Mouse (Mus musculus) kidney, postnatal 0 days (tissue): ENCODE data around the gene Mucl3. TPM values are rescaled to one million over a fixed set of nuclear protein-coding genes. Genes with fewer than 3 reads are reported as not detected.

Experiments
- ATAC-seq: fragments of 200-750 bp; cut with Nextera tagmentation; replicated peaks from 2 replicates; pipeline ENCODE4 v1.8.0; 2017; ENCODE audit warnings: low read depth, moderate number of reproducible peaks, moderate TSS enrichment, moderate library complexity; ENCODE audit not compliant: low FRiP score
- DNase-seq: peaks from one replicate; pipeline ENCODE4 v3.0.0-alpha.2; 2016; ENCODE audit warnings: low spot score
- H3K27ac ChIP-seq: fragments of 300-500 bp; sonication (generic); 2 replicates; pipeline ENCODE4 v1.5.1; 2014; ENCODE audit warnings: mild to moderate bottlenecking
- H3K27me3 ChIP-seq: fragments of 300-500 bp; sonication (generic); 2 replicates; pipeline ENCODE4 v1.6.1; 2014; ENCODE audit warnings: low read length, mixed read lengths; ENCODE audit not compliant: insufficient read depth
- H3K36me3 ChIP-seq: fragments of 300-500 bp; sonication (generic); 2 replicates; pipeline ENCODE4 v1.6.1; 2014; ENCODE audit warnings: low read length, mixed read lengths; ENCODE audit not compliant: insufficient read depth
- H3K4me1 ChIP-seq: fragments of 300-500 bp; sonication (generic); replicated peaks from 2 replicates; pipeline ENCODE4 v1.6.1; 2014; ENCODE audit warnings: antibody characterized with exemption, low read length, mixed read lengths; ENCODE audit not compliant: insufficient read depth
- H3K4me2 ChIP-seq: fragments of 300-500 bp; sonication (generic); 2 replicates; pipeline ENCODE4 v1.6.1; 2014; ENCODE audit warnings: mild to moderate bottlenecking, low read length, moderate library complexity, mixed read lengths
- H3K4me3 ChIP-seq: fragments of 300-500 bp; sonication (generic); replicated peaks from 2 replicates; pipeline ENCODE4 v1.5.1; 2014; ENCODE audit warnings: low read depth, low read length
- H3K9ac ChIP-seq: fragments of 300-500 bp; sonication (generic); 2 replicates; pipeline ENCODE4 v1.6.1; 2014; ENCODE audit warnings: low read depth, low read length
- H3K9me3 ChIP-seq: fragments of 300-500 bp; sonication (generic); replicated peaks from 2 replicates; pipeline ENCODE4 v1.6.1; 2016; ENCODE audit warnings: low read length, inconsistent platforms, mixed read lengths
- CTCF ChIP-seq: IDR thresholded peaks from 2 replicates; pipeline ENCODE4 v1.5.1; 2016; ENCODE audit warnings: antibody characterized with exemption, low read depth, mild to moderate bottlenecking, moderate library complexity
- WGBS: fragments of 180-500 bp; shearing (Covaris S2); extraction: QIAGEN DNeasy Blood & Tissue Kit; methylation state at CpG from one replicate; pipeline ENCODE4 v1.1.7; 2014; 5-methylcytosine and 5-hydroxymethylcytosine counted together
- polyA plus RNA-seq: library from polyadenylated mRNA; unstranded; fragments of >200 nt; fragmentation: Nextera tagmentation; extraction: Ambion mirVana; gene quantifications from 2 replicates; pipeline ENCODE4 v1.2.1, GENCODE M21; 2015

Mucl3 gene
- polyA plus RNA-seq, 1 experiment from 2014 or later, result 0.11 TPM

GRCm38 (mm10) chr17:35667334-35668065 is 24.0 kb upstream of the Mucl3 start, which contains the start of gene Vars2:
Gene Vars2, minus strand, starts transcription at chr17:35667592.
- Histone ChIP-seq H3K27me3 (no peaks in the 10 kb centered on the region), H3K27ac (peak within 1 kb of the TSS; percentile 87), H3K36me3 (peaks cover 13% of the 10 kb centered on the region; the same call in 1 of the 2 replicates), H3K4me1 (peaks cover 12% of the 10 kb centered on the region), H3K9me3 (no peaks in the 10 kb centered on the region), H3K9ac (peak within 1 kb of the TSS; percentile 77), H3K4me2 (peak within 1 kb of the TSS; percentile 95), H3K4me3 (peak within 1 kb of the TSS; percentile 64)
- WGBS, result under 1% methylated on average over 61 of the region's 61 CpGs
- 0 out of 2 replicates have a peak, but pooled peaks have one; percentile 1 for TF ChIP-seq CTCF
- peak; percentile 84 for ATAC-seq
- DNase-seq, result peak; percentile 96

- peaks cover 12% of the 10 kb centered on the region for H3K4me1 ChIP-seq
- DNase-seq (peak; percentile 31), ATAC-seq (no peak; the same call in none of the 2 replicates)
- H3K27me3 ChIP-seq, result no peaks in the 10 kb centered on the region
- H3K36me3 ChIP-seq, result peaks cover 15% of the 10 kb centered on the region; the same call in 1 of the 2 replicates
- peak overlapping the region; percentile 64 for H3K4me3 ChIP-seq
- no peak for TF ChIP-seq CTCF
- WGBS, result 3% methylated on average over 13 of the region's 13 CpGs
- peak overlapping the region; percentile 95 for H3K4me2 ChIP-seq
- no peaks in the 10 kb centered on the region for H3K9me3 ChIP-seq
- peak overlapping the region; percentile 77 for H3K9ac ChIP-seq
- peak overlapping the region; percentile 87 for H3K27ac ChIP-seq
Observed at GRCm38 (mm10) chr17:35666851-35667256, 23.4 kb upstream of the Mucl3 start.

- peak; percentile 71 for TF ChIP-seq CTCF
- Histone ChIP-seq H3K36me3 (peaks cover 24% of the 10 kb centered on the region; the same call in 1 of the 2 replicates), H3K27me3 (no peaks in the 10 kb centered on the region), H3K4me3 (no peak overlapping the region), H3K27ac (no peak overlapping the region), H3K9ac (no peak overlapping the region), H3K4me1 (peaks cover 12% of the 10 kb centered on the region), H3K9me3 (no peaks in the 10 kb centered on the region), H3K4me2 (peak overlapping the region; percentile 95; the same call in 1 of the 2 replicates)
- ATAC-seq, result no peak
- 77% methylated on average over 17 of the region's 17 CpGs for WGBS
- DNase-seq, result peak; percentile 67
Observed at GRCm38 (mm10) chr17:35665957-35666515, 22.5 kb upstream of the Mucl3 start.

GRCm38 (mm10) chr17:35653086-35653485 is 9.6 kb upstream of the Mucl3 start:
- Histone ChIP-seq H3K9me3 (no peaks in the 10 kb centered on the region), H3K36me3 (peaks cover 23% of the 10 kb centered on the region; the same call in 1 of the 2 replicates), H3K4me3 (no peak overlapping the region), H3K27ac (peak overlapping the region; percentile 64; the same call in 1 of the 2 replicates), H3K4me2 (no peak overlapping the region), H3K4me1 (peaks cover 6% of the 10 kb centered on the region; the same call in 1 of the 2 replicates), H3K9ac (no peak overlapping the region), H3K27me3 (no peaks in the 10 kb centered on the region)
- WGBS, result 78% methylated on average over 2 of the region's 2 CpGs
- no peak for DNase-seq
- no peak for ATAC-seq
- TF ChIP-seq CTCF, result no peak

- WGBS, result 48% methylated on average over 2 of the region's 2 CpGs
- no peak overlapping the region for H3K4me2 ChIP-seq
- no peaks in the 10 kb centered on the region for H3K9me3 ChIP-seq
- no peaks in the 10 kb centered on the region for H3K27me3 ChIP-seq
- H3K27ac ChIP-seq, result peak overlapping the region; percentile 84
- no peak overlapping the region for H3K9ac ChIP-seq
- TF ChIP-seq CTCF, result no peak
- ATAC-seq (peak; percentile 76), DNase-seq (no peak)
- no peaks in the 10 kb centered on the region for H3K36me3 ChIP-seq
- H3K4me1 ChIP-seq, result peaks cover 6% of the 10 kb centered on the region; the same call in 1 of the 2 replicates
- H3K4me3 ChIP-seq, result no peak overlapping the region
Observed at GRCm38 (mm10) chr17:35649429-35649828, 5.9 kb upstream of the Mucl3 start.

- Histone ChIP-seq H3K9ac (no peak overlapping the region), H3K36me3 (no peaks in the 10 kb centered on the region), H3K27me3 (no peaks in the 10 kb centered on the region), H3K4me3 (no peak overlapping the region), H3K4me1 (no peaks in the 10 kb centered on the region), H3K27ac (no peak overlapping the region), H3K4me2 (no peak overlapping the region), H3K9me3 (no peaks in the 10 kb centered on the region)
- ATAC-seq, result no peak
- TF ChIP-seq CTCF, result no peak
- 72% methylated on average over 6 of the region's 6 CpGs for WGBS
- DNase-seq, result no peak
Observed at GRCm38 (mm10) chr17:35639352-35639751, 4.1 kb downstream of the Mucl3 start.
